Mouse (Mus musculus) adrenal gland, adult 10 weeks (tissue): Measurements from ENCODE around the gene Kcnk15. TPM values are rescaled to one million over a fixed set of nuclear protein-coding genes. Genes with fewer than 3 reads are reported as not detected.

Experiments
- polyA plus RNA-seq: library from polyadenylated mRNA; stranded (reverse); fragments of 350-450 nt; fragmentation: Illumina TruSeq; extraction: RNeasy Lipid Tissue Mini Kit (QIAGEN cat#74804); gene quantifications from one replicate; pipeline ENCODE4 v1.2.3, GENCODE M21; 2014; ENCODE audit warnings: low read depth, low replicate concordance

The Kcnk15 gene
- polyA plus RNA-seq, result not detected

GRCm38 (mm10) chr2:163853461-163853901, at the start of gene Kcnk15:
Gene Kcnk15 (plus strand): TSS chr2:163853651.

GRCm38 (mm10) chr2:163820607-163821006, 32.8 kb upstream of the Kcnk15 start, which contains the start of gene Ccn5:
Gene Ccn5 (plus strand): TSS chr2:163820861.

Other genes with a start within 250 kb of the Kcnk15 start
- gene Serinc3, start 208.5 kb upstream of the Kcnk15 start, polyA plus RNA-seq, result 1,406 TPM
- 27.9 TPM for gene Pkig, start 195.3 kb upstream of the Kcnk15 start, polyA plus RNA-seq
- gene Ada, start 103.4 kb upstream of the Kcnk15 start, polyA plus RNA-seq, result 0.35 TPM
- gene Ccn5, start 32.8 kb upstream of the Kcnk15 start, polyA plus RNA-seq, result not detected
- 16.7 TPM for gene Rims4, start 65.0 kb downstream of the Kcnk15 start, polyA plus RNA-seq
- 394 TPM for gene Ywhab, start 141.3 kb downstream of the Kcnk15 start, polyA plus RNA-seq
- 1.6 TPM for gene Pabpc1l, start 171.8 kb downstream of the Kcnk15 start, polyA plus RNA-seq
- gene Stk4, start 216.7 kb downstream of the Kcnk15 start, polyA plus RNA-seq, result 81.9 TPM
- gene Tomm34, start 217.5 kb downstream of the Kcnk15 start, polyA plus RNA-seq, result 15.3 TPM